Mouse (Mus musculus) layer of hippocampus, postnatal 10 days (tissue): ENCODE data around the gene Uvrag. TPM values are rescaled to one million over a fixed set of nuclear protein-coding genes. Genes with fewer than 3 reads are reported as not detected.
A peak's percentile ranks its signal among the peaks of the same experiment; 100 is the strongest.

Source experiments
- DNase-seq, 2 experiments: peaks; one replicate each; pipeline ENCODE4 v3.0.0; 2021; ENCODE audit warnings: low spot score in 2 of 2
- total RNA-seq, 2 experiments: library from RNA; stranded (reverse); gene quantifications; 2 replicates each; pipeline ENCODE4 v1.2.3; 2021

Gene Uvrag
- total RNA-seq, 2 experiments from 2014 or later, result 37.6 to 41.0 TPM

GRCm38 (mm10) chr7:98856128-98856527, 284.8 kb downstream of the Uvrag start:
- no peak for DNase-seq

- no peak for DNase-seq
Measured at GRCm38 (mm10) chr7:98855388-98855787, 285.6 kb downstream of the Uvrag start.

GRCm38 (mm10) chr7:98853806-98854205, 287.1 kb downstream of the Uvrag start:
- DNase-seq, result no peak

GRCm38 (mm10) chr7:98852950-98853650, 287.8 kb downstream of the Uvrag start:
- no peak for DNase-seq

- no peak for DNase-seq
Measured at GRCm38 (mm10) chr7:98851220-98851619, 289.7 kb downstream of the Uvrag start.

GRCm38 (mm10) chr7:98850388-98850787, 290.6 kb downstream of the Uvrag start:
- DNase-seq, result no peak

- DNase-seq, result no peak
Measured at GRCm38 (mm10) chr7:98848899-98849640, 291.9 kb downstream of the Uvrag start.

- DNase-seq, result no peak
Measured at GRCm38 (mm10) chr7:98843649-98844048, 297.3 kb downstream of the Uvrag start.

- no peak for DNase-seq
Measured at GRCm38 (mm10) chr7:98842997-98843396, 297.9 kb downstream of the Uvrag start.

GRCm38 (mm10) chr7:98841802-98842201, 299.1 kb downstream of the Uvrag start:
- DNase-seq, result no peak

GRCm38 (mm10) chr7:98840771-98841170, 300.2 kb downstream of the Uvrag start:
- no peak for DNase-seq

GRCm38 (mm10) chr7:98839312-98839711, 301.6 kb downstream of the Uvrag start:
- no peak for DNase-seq

- peak; percentile 34 to 57 for DNase-seq
Measured at GRCm38 (mm10) chr7:98838729-98839141, 302.2 kb downstream of the Uvrag start.

GRCm38 (mm10) chr7:98837901-98838300, 303.0 kb downstream of the Uvrag start:
- peak; percentile 80 to 89 for DNase-seq

- DNase-seq, result peak; percentile 60 to 72
Measured at GRCm38 (mm10) chr7:98836646-98837045, 304.3 kb downstream of the Uvrag start.

- no peak for DNase-seq
Measured at GRCm38 (mm10) chr7:98835519-98836441, 305.2 kb downstream of the Uvrag start.

Other genes with a start within 250 kb of the Uvrag start
- gene Dgat2, start 41.6 kb upstream of the Uvrag start, total RNA-seq, result 10 to 100 TPM; 77.9 to 82.9 TPM
- gene Mogat2, start 97.5 kb upstream of the Uvrag start, total RNA-seq, result not detected
- 100 to 1,000 TPM; 178 to 182 TPM for gene Map6, start 126.3 kb upstream of the Uvrag start, total RNA-seq
- 10 to 100 TPM; 58.2 to 62.0 TPM for gene Serpinh1, start 212.1 kb upstream of the Uvrag start, total RNA-seq
- 10 to 100 TPM; 31.4 to 37.4 TPM for gene Gdpd5, start 240.3 kb upstream of the Uvrag start, total RNA-seq